Mouse (Mus musculus): ENCODE results near the gene Dclk1.

- TF ChIP-seq CTCF (conservative IDR thresholded peaks at IDR 0.05; ENCODE audit: insufficient read depth, insufficient read length, low read depth, low read length) (no peak), POLR2A (IDR thresholded peaks at IDR 0.05; ENCODE audit: low read depth, low read length) (no peak)
Observed at GRCm38 (mm10) chr3:55542947-55543346, 300.8 kb downstream of the Dclk1 start.

Measured in kidney, adult 2 months (tissue).